Mouse (Mus musculus) intestine, postnatal 0 days (tissue): ENCODE data around the gene Ifnk. TPM values are rescaled to one million over a fixed set of nuclear protein-coding genes. Genes with fewer than 3 reads are reported as not detected.

Source experiments
- ATAC-seq: fragments of 200-750 bp; cut with Nextera tagmentation; 2 replicates; pipeline ENCODE4 v1.8.0; 2017; ENCODE audit warnings: mild to moderate bottlenecking, moderate TSS enrichment, moderate library complexity
- H3K27ac ChIP-seq: fragments of 300-500 bp; sonication (generic); 2 replicates; pipeline ENCODE4 v1.5.1; 2014; ENCODE audit warnings: mild to moderate bottlenecking, low read depth, low read length, moderate library complexity
- H3K27me3 ChIP-seq: fragments of 300-500 bp; sonication (generic); replicated peaks from 2 replicates; pipeline ENCODE4 v1.6.1; 2014; ENCODE audit warnings: low read length, mixed read lengths; ENCODE audit not compliant: control insufficient read depth, insufficient read depth
- H3K36me3 ChIP-seq: fragments of 300-500 bp; sonication (generic); 2 replicates; pipeline ENCODE4 v1.6.1; 2014; ENCODE audit warnings: mild to moderate bottlenecking, moderate library complexity; ENCODE audit not compliant: control insufficient read depth, insufficient read depth
- H3K4me1 ChIP-seq: fragments of 300-500 bp; sonication (generic); replicated peaks from 2 replicates; pipeline ENCODE4 v1.6.1; 2014; ENCODE audit warnings: antibody characterized with exemption, low read length, mixed read lengths; ENCODE audit not compliant: control insufficient read depth, insufficient read depth
- H3K4me2 ChIP-seq: fragments of 300-500 bp; sonication (generic); replicated peaks from 2 replicates; pipeline ENCODE4 v1.6.1; 2014; ENCODE audit warnings: low read depth, mild to moderate bottlenecking, moderate library complexity
- H3K4me3 ChIP-seq: fragments of 300-500 bp; sonication (generic); 2 replicates; pipeline ENCODE4 v1.5.1; 2014; ENCODE audit warnings: low read depth, low read length
- H3K9ac ChIP-seq: fragments of 300-500 bp; sonication (generic); 2 replicates; pipeline ENCODE4 v1.6.1; 2014; ENCODE audit warnings: mild to moderate bottlenecking, low read depth, low read length
- H3K9me3 ChIP-seq: fragments of 300-500 bp; sonication (generic); 2 replicates; pipeline ENCODE4 v1.6.1; 2016; ENCODE audit warnings: mixed run types; ENCODE audit not compliant: control insufficient read depth
- CTCF ChIP-seq: sonication (generic); IDR thresholded peaks from 2 replicates; pipeline ENCODE4 v1.5.1; 2016; ENCODE audit warnings: low read depth, mild to moderate bottlenecking, control low read depth, antibody characterized with exemption, moderate library complexity
- WGBS: fragments of 180-500 bp; shearing (Covaris S2); extraction: QIAGEN DNeasy Blood & Tissue Kit; methylation state at CpG from one replicate; pipeline ENCODE4 v1.1.7; 2014; 5-methylcytosine and 5-hydroxymethylcytosine counted together
- polyA plus RNA-seq: library from polyadenylated mRNA; unstranded; fragments of >200 nt; fragmentation: Nextera tagmentation; extraction: Ambion mirVana; gene quantifications from 2 replicates; pipeline ENCODE4 v1.2.1, GENCODE M21; 2015

The Ifnk gene
- polyA plus RNA-seq: 0.25 and 0.51 TPM in 2 replicates

DNA sequence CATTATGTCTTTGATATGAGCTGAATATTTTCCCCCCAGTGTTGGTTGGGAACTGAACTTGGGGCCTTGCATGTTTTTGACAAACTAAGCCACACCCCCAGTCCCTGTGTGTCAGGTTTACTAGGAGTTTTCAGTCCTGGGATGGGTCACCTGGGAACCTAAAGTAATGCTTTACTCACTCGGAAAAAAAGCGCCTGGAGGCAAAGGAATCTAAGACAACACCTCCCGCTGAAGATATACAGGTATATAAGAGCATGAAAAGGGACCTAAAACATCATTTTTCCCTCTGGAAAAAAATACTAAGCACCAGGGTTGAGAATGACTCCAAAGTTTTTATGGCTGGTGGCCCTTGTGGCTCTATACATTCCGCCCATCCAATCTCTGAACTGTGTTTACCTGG lies at the start of gene Ifnk:
Gene Ifnk, plus strand, starts transcription at position 301 of the 400 bp plus-strand sequence.
- TF ChIP-seq CTCF: no peak
- H3K27me3 ChIP-seq: no peaks in the 10 kb centered on the region

GRCm38 (mm10) chr4:35105115-35105773 lies 46.6 kb upstream of the Ifnk start:
- no peak for ATAC-seq
- Histone ChIP-seq H3K9ac (no peak overlapping the region), H3K36me3 (no peaks in the 10 kb centered on the region), H3K4me3 (no peak overlapping the region), H3K4me1 (0 out of 2 replicates have a peak, but pooled peaks cover 2% of the 10 kb centered on the region), H3K27me3 (no peaks in the 10 kb centered on the region), H3K27ac (no peak overlapping the region; the same call in 1 of the 2 replicates), H3K4me2 (no peak overlapping the region), H3K9me3 (no peaks in the 10 kb centered on the region)
- TF ChIP-seq CTCF: 0 out of 2 replicates have a peak, but pooled peaks have one; percentile 13
- WGBS: 68% methylated on average over 14 of the region's 14 CpGs

More for the DNA sequence above, at the start of gene Ifnk:
- H3K9ac ChIP-seq: no peak within 1 kb of the TSS
- H3K4me1 ChIP-seq: 0 out of 2 replicates have a peak, but pooled peaks cover 7% of the 10 kb centered on the region
- ATAC-seq: no peak
- no peak within 1 kb of the TSS for H3K4me3 ChIP-seq
- H3K27ac ChIP-seq: no peak within 1 kb of the TSS
- WGBS: 77% methylated on average over 4 of the region's 4 CpGs
- H3K4me2 ChIP-seq: no peak within 1 kb of the TSS
- no peaks in the 10 kb centered on the region for H3K9me3 ChIP-seq
- H3K36me3 ChIP-seq: no peaks in the 10 kb centered on the region

- Histone ChIP-seq H3K27me3 (no peaks in the 10 kb centered on the region), H3K9ac (no peak overlapping the region), H3K4me1 (no peaks in the 10 kb centered on the region; the same call in 1 of the 2 replicates), H3K36me3 (no peaks in the 10 kb centered on the region), H3K27ac (no peak overlapping the region), H3K4me3 (no peak overlapping the region), H3K4me2 (no peak overlapping the region), H3K9me3 (no peaks in the 10 kb centered on the region)
- whole genome bisulfite sequencing: 77% methylated on average over 4 of the region's 4 CpGs
- ATAC-seq: no peak
- TF ChIP-seq CTCF: no peak
Observed at GRCm38 (mm10) chr4:35112452-35112851, 39.4 kb upstream of the Ifnk start.

DNA sequence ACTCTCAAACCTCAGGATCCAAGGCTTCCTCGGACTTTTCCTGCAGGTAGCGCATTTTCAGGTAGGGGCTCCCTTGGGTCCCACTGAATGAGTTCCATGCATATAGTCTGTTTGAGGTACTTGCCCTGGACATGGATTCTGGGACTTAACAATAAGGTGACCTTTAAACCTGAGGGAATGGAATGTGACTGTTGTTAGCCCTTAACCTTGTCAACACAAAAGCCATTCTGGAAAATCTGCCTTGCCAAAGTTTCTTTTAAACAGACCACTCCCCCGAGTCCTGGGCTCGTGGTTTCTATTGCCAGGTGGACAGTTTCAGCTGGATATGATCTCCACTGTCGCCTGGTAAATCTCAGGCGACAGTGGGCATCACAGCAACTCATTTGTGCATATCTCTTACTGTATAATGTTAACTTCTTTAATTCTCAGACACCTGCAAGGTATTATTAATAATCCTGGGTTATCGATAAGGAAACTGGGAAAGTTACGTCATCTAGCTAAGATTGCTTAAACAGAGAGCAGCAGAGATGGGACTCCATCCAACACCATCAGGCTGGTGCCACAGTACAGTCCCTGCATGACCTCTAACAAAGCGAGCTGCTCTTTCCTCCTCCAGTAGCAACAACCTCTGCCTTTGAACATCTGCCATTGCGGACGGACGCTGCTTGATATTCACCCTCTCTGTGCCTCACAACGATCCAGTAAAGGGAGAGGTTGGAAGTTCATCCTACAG lies 38.2 kb upstream of the Ifnk start:
- peak; percentile 66 for ATAC-seq
- no peaks in the 10 kb centered on the region; the same call in 1 of the 2 replicates for H3K4me1 ChIP-seq
- no peaks in the 10 kb centered on the region for H3K27me3 ChIP-seq
- H3K4me3 ChIP-seq: no peak overlapping the region
- no peaks in the 10 kb centered on the region for H3K9me3 ChIP-seq
- no peaks in the 10 kb centered on the region for H3K36me3 ChIP-seq
- TF ChIP-seq CTCF: no peak
- WGBS: 42% methylated on average over 13 of the region's 13 CpGs
- no peak overlapping the region; the same call in 1 of the 2 replicates for H3K27ac ChIP-seq
- H3K9ac ChIP-seq: no peak overlapping the region
- peak overlapping the region; percentile 30 for H3K4me2 ChIP-seq

DNA sequence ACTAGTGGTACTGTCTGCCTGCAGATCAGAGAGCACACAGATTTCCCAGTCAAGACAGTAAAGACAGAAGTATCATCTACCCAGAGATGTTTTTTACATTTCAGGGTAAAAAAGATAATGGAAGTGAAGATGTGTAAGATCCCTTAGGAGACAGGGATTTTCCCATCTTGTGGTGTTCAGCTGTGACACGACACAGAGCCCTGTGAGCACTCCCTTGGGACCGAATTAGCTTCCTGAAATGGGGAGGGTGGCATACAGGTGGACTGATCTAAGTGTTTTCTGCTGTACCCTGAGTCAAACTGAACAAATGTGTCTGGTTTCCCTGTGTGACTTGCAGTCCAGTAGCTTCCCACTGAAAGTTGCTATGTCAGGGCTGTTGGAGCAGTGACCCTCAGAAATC lies 36.9 kb upstream of the Ifnk start:
- no peaks in the 10 kb centered on the region for H3K9me3 ChIP-seq
- no peak overlapping the region for H3K4me2 ChIP-seq
- no peaks in the 10 kb centered on the region; the same call in 1 of the 2 replicates for H3K4me1 ChIP-seq
- no peaks in the 10 kb centered on the region for H3K27me3 ChIP-seq
- ATAC-seq: no peak
- H3K27ac ChIP-seq: no peak overlapping the region
- H3K9ac ChIP-seq: no peak overlapping the region
- no peak overlapping the region for H3K4me3 ChIP-seq
- no peaks in the 10 kb centered on the region for H3K36me3 ChIP-seq
- no peak for TF ChIP-seq CTCF
- 66% methylated on average over 2 of the region's 2 CpGs for WGBS

GRCm38 (mm10) chr4:35115933-35116332 lies 35.9 kb upstream of the Ifnk start:
- no peak for ATAC-seq
- WGBS: 77% methylated on average over 6 of the region's 6 CpGs
- no peaks in the 10 kb centered on the region for H3K36me3 ChIP-seq
- no peak overlapping the region for H3K4me3 ChIP-seq
- H3K27me3 ChIP-seq: no peaks in the 10 kb centered on the region
- no peak for TF ChIP-seq CTCF
- no peak overlapping the region for H3K9ac ChIP-seq
- H3K27ac ChIP-seq: no peak overlapping the region
- H3K9me3 ChIP-seq: no peaks in the 10 kb centered on the region
- no peaks in the 10 kb centered on the region; the same call in 1 of the 2 replicates for H3K4me1 ChIP-seq
- no peak overlapping the region for H3K4me2 ChIP-seq
